Mouse (Mus musculus): ENCODE results near the gene Lrrc59. TPM values are rescaled to one million over a fixed set of nuclear protein-coding genes. Genes with fewer than 3 reads are reported as not detected.

Lrrc59 gene
- polyA plus RNA-seq, 1 experiment from 2014 or later = 114 TPM

Other genes starting within 250 kb of the Lrrc59 start
- 2.6 and 2.8 TPM in 2 replicates for gene Abcc3, start 236.8 kb upstream of the Lrrc59 start, polyA plus RNA-seq (2015; fragmentation: Nextera tagmentation; extraction: Ambion mirVana)
- 0.21 and 0.23 TPM in 2 replicates for gene Cacna1g, start 155.6 kb upstream of the Lrrc59 start, polyA plus RNA-seq (2015; fragmentation: Nextera tagmentation; extraction: Ambion mirVana)
- gene Spata20, start 143.6 kb upstream of the Lrrc59 start, polyA plus RNA-seq (2015; fragmentation: Nextera tagmentation; extraction: Ambion mirVana) = 0.09 TPM in 1 of 2 replicates, not detected in the other
- gene Epn3, start 129.8 kb upstream of the Lrrc59 start, polyA plus RNA-seq (2015; fragmentation: Nextera tagmentation; extraction: Ambion mirVana) = 0.78 and 0.91 TPM in 2 replicates
- gene Mycbpap, start 108.0 kb upstream of the Lrrc59 start, polyA plus RNA-seq (2015; fragmentation: Nextera tagmentation; extraction: Ambion mirVana) = 0.14 and 0.17 TPM in 2 replicates
- gene Rsad1, start 80.5 kb upstream of the Lrrc59 start, polyA plus RNA-seq (2015; fragmentation: Nextera tagmentation; extraction: Ambion mirVana) = 2.4 and 3.2 TPM in 2 replicates
- 0.94 and 1.3 TPM in 2 replicates for gene Chad, start 64.7 kb upstream of the Lrrc59 start, polyA plus RNA-seq (2015; fragmentation: Nextera tagmentation; extraction: Ambion mirVana)
- 2.7 and 3.0 TPM in 2 replicates for gene Acsf2, start 27.9 kb upstream of the Lrrc59 start, polyA plus RNA-seq (2015; fragmentation: Nextera tagmentation; extraction: Ambion mirVana)
- 109 and 134 TPM in 2 replicates for gene Mrpl27, start 24.0 kb downstream of the Lrrc59 start, polyA plus RNA-seq (2015; fragmentation: Nextera tagmentation; extraction: Ambion mirVana)
- 16.2 and 16.8 TPM in 2 replicates for gene Eme1, start 24.2 kb downstream of the Lrrc59 start, polyA plus RNA-seq (2015; fragmentation: Nextera tagmentation; extraction: Ambion mirVana)
- 13.0 and 15.4 TPM in 2 replicates for gene Xylt2, start 47.7 kb downstream of the Lrrc59 start, polyA plus RNA-seq (2015; fragmentation: Nextera tagmentation; extraction: Ambion mirVana)
- 0.08 and 0.13 TPM in 2 replicates for gene Gm11541, start 74.7 kb downstream of the Lrrc59 start, polyA plus RNA-seq (2015; fragmentation: Nextera tagmentation; extraction: Ambion mirVana)
- gene Cdc34b, start 112.0 kb downstream of the Lrrc59 start, polyA plus RNA-seq (2015; fragmentation: Nextera tagmentation; extraction: Ambion mirVana) = 0.12 TPM in 1 of 2 replicates, not detected in the other
- gene Tmem92, start 152.9 kb downstream of the Lrrc59 start, polyA plus RNA-seq (2015; fragmentation: Nextera tagmentation; extraction: Ambion mirVana) = 0.18 and 0.21 TPM in 2 replicates